Mouse (Mus musculus): ENCODE results near the gene Tmem135. TPM values are rescaled to one million over a fixed set of nuclear protein-coding genes. Genes with fewer than 3 reads are reported as not detected.

The Tmem135 gene
- polyA plus RNA-seq, 2 experiments, result 12.4 to 18.6 TPM

DNA sequence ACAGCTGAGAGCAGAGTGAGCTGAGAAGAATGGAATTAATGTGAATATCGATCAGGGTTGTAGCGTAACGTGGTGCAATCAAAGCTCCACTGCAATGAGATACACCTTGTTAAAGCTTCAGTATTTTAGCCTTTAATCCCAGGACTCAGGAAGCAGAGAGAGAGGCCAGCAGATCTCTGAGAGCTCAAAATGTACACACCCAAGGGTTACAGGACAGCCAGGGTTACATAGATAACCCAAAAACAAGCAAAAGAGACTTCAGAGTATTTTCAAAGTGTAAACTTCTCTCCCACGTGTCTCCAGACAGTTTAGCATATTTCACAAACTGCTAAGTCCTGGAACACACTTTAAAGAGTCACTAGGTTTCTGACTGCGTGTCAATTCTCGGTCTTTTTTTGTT, 248.8 kb downstream of the Tmem135 start:
- Histone ChIP-seq H3K27me3 (ENCODE audit: control insufficient read depth, insufficient read depth, low read length) (no peaks in the 10 kb centered on the region), H3K4me1 (ENCODE audit: control insufficient read depth, insufficient read depth, low read length) (peaks cover 19% of the 10 kb centered on the region), H3K4me2 (replicated peaks; ENCODE audit: low read depth, low read length, severe bottlenecking) (no peak overlapping the region), H3K9ac (ENCODE audit: low read depth, low read length, severe bottlenecking) (no peak overlapping the region), H3K9me3 (ENCODE audit: control insufficient read depth, low read length) (no peaks in the 10 kb centered on the region), H3K4me3 (replicated peaks; ENCODE audit: low read length) (no peak overlapping the region), H3K27ac (replicated peaks; ENCODE audit: low read depth, low read length) (no peak overlapping the region), H3K36me3 (ENCODE audit: control insufficient read depth, insufficient read depth, low read length) (peaks cover 27% of the 10 kb centered on the region)
- no peak for TF ChIP-seq POLR2A (IDR thresholded peaks at IDR 0.05; ENCODE audit: borderline replicate concordance, extremely low read depth, insufficient read depth, insufficient read length)
- no peak for DNase-seq (ENCODE audit: low spot score)
- ATAC-seq (ENCODE audit: low FRiP score, low read depth), result no peak
- WGBS, result 86% methylated on average over 6 of the region's 6 CpGs

DNA sequence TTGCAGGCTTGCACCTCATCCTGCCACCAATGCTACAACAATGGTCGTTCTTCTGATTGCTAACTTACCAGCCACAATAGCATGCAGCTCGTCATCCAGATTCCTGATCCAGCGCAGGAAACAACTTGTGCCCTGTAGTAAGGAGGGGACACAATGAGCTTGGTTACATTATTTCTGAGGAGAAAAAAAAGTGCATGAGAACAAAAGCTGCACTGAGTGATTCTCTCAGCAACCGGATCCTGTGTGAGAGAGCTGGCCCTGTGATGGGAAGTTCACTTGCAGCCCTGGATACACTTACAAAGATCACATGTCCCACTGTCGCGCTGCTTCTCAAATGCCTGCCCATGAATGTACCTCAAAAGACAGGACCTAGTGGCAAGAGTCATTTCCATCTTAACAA, 252.7 kb downstream of the Tmem135 start:
- ATAC-seq (ENCODE audit: low FRiP score, low read depth), result no peak
- no peak for TF ChIP-seq POLR2A (IDR thresholded peaks at IDR 0.05; ENCODE audit: borderline replicate concordance, extremely low read depth, insufficient read depth, insufficient read length)
- WGBS, result 80% methylated on average over 6 of the region's 6 CpGs
- Histone ChIP-seq H3K9me3 (ENCODE audit: control insufficient read depth, low read length) (no peaks in the 10 kb centered on the region), H3K4me2 (replicated peaks; ENCODE audit: low read depth, low read length, severe bottlenecking) (no peak overlapping the region), H3K9ac (ENCODE audit: low read depth, low read length, severe bottlenecking) (no peak overlapping the region), H3K36me3 (ENCODE audit: control insufficient read depth, insufficient read depth, low read length) (peaks cover 20% of the 10 kb centered on the region), H3K4me3 (replicated peaks; ENCODE audit: low read length) (no peak overlapping the region), H3K27ac (replicated peaks; ENCODE audit: low read depth, low read length) (no peak overlapping the region), H3K4me1 (ENCODE audit: control insufficient read depth, insufficient read depth, low read length) (peaks cover 6% of the 10 kb centered on the region; the same call in 1 of the 2 replicates), H3K27me3 (ENCODE audit: control insufficient read depth, insufficient read depth, low read length) (no peaks in the 10 kb centered on the region)
- no peak for DNase-seq (ENCODE audit: low spot score)

DNA sequence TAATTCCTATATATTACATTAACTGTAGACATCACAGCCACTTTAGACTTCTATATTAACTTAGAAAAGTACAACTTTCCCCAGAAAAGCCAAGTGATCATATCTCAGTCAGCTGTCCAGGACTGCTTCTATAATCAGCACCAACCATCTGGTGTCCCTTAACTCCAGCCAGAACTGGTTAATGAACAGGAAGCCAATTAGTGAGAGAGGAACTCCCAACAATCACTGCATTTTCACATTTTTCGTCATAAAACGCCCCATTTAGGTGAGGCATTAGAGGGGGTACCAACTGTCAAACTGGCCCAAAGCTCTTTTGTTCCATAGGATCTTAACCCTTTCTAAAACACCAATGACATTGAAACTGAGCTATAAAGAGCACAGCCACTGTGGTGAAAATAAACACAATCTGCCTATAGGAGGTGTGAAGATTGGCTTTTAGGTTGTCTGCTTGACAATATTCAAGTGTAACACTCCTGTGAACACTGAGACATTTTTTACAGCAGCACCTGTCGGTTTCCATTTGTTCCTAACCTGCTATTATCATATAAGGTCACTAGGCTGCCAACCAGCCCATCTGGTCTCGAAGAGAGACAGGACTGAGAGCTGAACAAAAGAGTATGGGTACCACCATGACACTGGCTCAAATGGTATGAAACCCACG, 263.3 kb downstream of the Tmem135 start:
- Histone ChIP-seq H3K27me3 (ENCODE audit: control insufficient read depth, insufficient read depth, low read length) (no peaks in the 10 kb centered on the region), H3K4me3 (replicated peaks; ENCODE audit: low read length) (no peak overlapping the region), H3K27ac (replicated peaks; ENCODE audit: low read depth, low read length) (no peak overlapping the region), H3K9ac (ENCODE audit: low read depth, low read length, severe bottlenecking) (no peak overlapping the region), H3K4me1 (ENCODE audit: control insufficient read depth, insufficient read depth, low read length) (no peaks in the 10 kb centered on the region), H3K36me3 (ENCODE audit: control insufficient read depth, insufficient read depth, low read length) (peaks cover 26% of the 10 kb centered on the region), H3K9me3 (ENCODE audit: control insufficient read depth, low read length) (no peaks in the 10 kb centered on the region), H3K4me2 (replicated peaks; ENCODE audit: low read depth, low read length, severe bottlenecking) (no peak overlapping the region)
- DNase-seq (ENCODE audit: low spot score) (no peak), ATAC-seq (ENCODE audit: low FRiP score, low read depth) (no peak)
- TF ChIP-seq POLR2A (IDR thresholded peaks at IDR 0.05; ENCODE audit: borderline replicate concordance, extremely low read depth, insufficient read depth, insufficient read length), result no peak
- WGBS, result 48% methylated on average over 5 of the region's 5 CpGs

GRCm38 (mm10) chr7:89134884-89135511, 269.0 kb downstream of the Tmem135 start:
- Histone ChIP-seq H3K4me1 (ENCODE audit: control insufficient read depth, insufficient read depth, low read length) (no peaks in the 10 kb centered on the region), H3K27me3 (ENCODE audit: control insufficient read depth, insufficient read depth, low read length) (no peaks in the 10 kb centered on the region), H3K4me2 (replicated peaks; ENCODE audit: low read depth, low read length, severe bottlenecking) (no peak overlapping the region), H3K9ac (ENCODE audit: low read depth, low read length, severe bottlenecking) (no peak overlapping the region), H3K4me3 (replicated peaks; ENCODE audit: low read length) (no peak overlapping the region), H3K36me3 (ENCODE audit: control insufficient read depth, insufficient read depth, low read length) (0 out of 2 replicates have a peak, but pooled peaks cover under 1% of the 10 kb centered on the region), H3K9me3 (ENCODE audit: control insufficient read depth, low read length) (no peaks in the 10 kb centered on the region), H3K27ac (replicated peaks; ENCODE audit: low read depth, low read length) (no peak overlapping the region)
- DNase-seq (ENCODE audit: low spot score), result no peak
- WGBS, result 85% methylated on average over 5 of the region's 5 CpGs
- TF ChIP-seq POLR2A (IDR thresholded peaks at IDR 0.05; ENCODE audit: borderline replicate concordance, extremely low read depth, insufficient read depth, insufficient read length), result no peak
- ATAC-seq (ENCODE audit: low FRiP score, low read depth), result no peak

DNA sequence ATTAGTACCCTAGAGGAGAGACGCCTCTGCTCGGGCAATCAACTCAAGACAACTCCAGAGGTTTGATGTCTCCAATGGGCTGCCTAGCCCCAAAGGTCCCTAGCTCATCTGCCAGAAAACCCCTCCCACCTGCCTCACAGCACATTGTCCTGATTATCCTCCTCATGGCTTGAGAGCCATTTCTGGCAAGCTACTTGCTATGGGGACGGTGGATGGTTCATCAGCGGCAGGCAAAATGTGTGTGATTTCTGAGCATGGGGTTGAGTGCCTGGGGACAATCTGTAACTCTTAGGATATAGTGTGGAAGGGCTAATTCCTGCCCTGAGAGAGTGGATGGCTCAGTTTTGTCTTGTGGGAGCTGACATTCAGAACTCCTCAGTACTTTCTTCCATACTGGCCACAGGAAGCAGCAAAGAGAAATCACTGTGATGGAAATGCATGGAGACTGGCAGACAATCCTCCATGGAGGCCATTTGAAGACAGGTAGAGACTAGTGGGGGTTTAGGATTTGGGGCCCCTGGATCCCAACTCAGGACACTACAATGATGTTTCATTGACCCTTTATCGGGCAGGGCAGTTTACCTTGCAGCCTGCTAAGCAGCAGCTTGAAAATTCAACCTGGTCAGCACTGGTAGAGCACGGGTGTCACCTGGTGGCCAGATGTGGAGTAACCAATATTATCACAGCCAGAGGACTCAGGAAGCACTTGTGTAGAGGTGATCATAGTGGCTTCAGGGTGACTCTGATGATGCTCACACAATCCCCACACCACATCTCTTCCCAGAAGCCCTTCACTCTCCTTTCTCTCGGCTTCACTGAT, 277.7 kb downstream of the Tmem135 start:
- no peak for TF ChIP-seq POLR2A (IDR thresholded peaks at IDR 0.05; ENCODE audit: borderline replicate concordance, extremely low read depth, insufficient read depth, insufficient read length)
- Histone ChIP-seq H3K9ac (ENCODE audit: low read depth, low read length, severe bottlenecking) (no peak overlapping the region), H3K36me3 (ENCODE audit: control insufficient read depth, insufficient read depth, low read length) (no peaks in the 10 kb centered on the region), H3K4me2 (replicated peaks; ENCODE audit: low read depth, low read length, severe bottlenecking) (no peak overlapping the region), H3K27me3 (ENCODE audit: control insufficient read depth, insufficient read depth, low read length) (no peaks in the 10 kb centered on the region), H3K4me3 (replicated peaks; ENCODE audit: low read length) (no peak overlapping the region), H3K9me3 (ENCODE audit: control insufficient read depth, low read length) (no peaks in the 10 kb centered on the region), H3K4me1 (ENCODE audit: control insufficient read depth, insufficient read depth, low read length) (no peaks in the 10 kb centered on the region), H3K27ac (replicated peaks; ENCODE audit: low read depth, low read length) (no peak overlapping the region)
- ATAC-seq (ENCODE audit: low FRiP score, low read depth), result 0 out of 2 replicates have a peak, but pooled peaks have one; percentile 60
- WGBS, result 58% methylated on average over 7 of the region's 7 CpGs
- peak; percentile 46 for DNase-seq (ENCODE audit: low spot score)
